Mouse (Mus musculus): ENCODE data around the gene Selenov. TPM values are rescaled to one million over a fixed set of nuclear protein-coding genes. Genes with fewer than 3 reads are reported as not detected.

Gene Selenov
- polyA plus RNA-seq (2012; rRNA removed) = 1.9 and 2.3 TPM in 2 replicates

DNA sequence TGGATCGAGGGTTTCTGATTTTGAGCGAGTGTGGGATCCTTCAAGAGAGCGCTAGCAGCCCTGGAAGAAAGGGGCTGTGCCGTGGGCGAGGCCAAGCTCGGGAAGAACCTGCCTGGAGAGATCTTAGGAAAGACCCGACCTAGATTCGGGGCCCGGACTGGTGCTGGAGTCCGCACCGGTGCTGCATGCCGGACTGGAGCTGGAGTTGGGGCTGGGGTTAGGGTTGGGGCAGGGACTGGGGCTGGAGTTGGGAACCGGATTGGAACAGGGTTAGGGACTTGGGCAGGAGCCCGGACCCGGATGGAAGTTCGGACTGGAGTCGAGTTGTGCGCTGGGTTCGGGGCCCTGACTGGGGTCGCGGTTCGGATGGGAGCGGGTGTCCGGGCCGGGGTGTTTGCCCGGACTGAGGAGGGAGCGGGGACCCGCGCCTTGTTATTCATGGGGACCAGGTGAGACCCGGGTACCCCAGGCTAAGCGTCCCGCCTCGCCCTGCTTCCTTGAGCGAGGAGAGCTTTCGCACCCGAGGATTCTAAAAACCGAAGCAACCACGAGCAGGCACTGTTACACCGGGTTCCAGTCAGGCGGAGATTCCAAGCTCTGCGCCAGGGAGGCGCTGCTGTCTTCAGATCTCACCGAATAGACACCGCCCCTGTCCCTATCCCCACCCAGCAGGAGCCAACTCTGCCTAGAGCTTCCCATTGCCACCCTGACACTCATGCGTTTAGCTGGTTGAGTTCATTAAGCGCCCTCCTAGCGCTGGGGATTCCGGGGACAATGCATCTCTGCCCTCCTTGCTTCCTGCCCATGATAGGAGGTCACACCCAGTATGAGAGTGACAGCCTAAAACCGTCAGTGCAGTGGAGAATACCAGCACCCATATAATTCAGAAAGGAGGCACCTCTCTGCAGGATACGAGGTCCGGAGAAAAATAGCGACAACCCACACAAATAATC, at the start of gene Selenov:
Selenov (minus strand) TSS at position 549 of the 953 bp plus-strand sequence.

DNA sequence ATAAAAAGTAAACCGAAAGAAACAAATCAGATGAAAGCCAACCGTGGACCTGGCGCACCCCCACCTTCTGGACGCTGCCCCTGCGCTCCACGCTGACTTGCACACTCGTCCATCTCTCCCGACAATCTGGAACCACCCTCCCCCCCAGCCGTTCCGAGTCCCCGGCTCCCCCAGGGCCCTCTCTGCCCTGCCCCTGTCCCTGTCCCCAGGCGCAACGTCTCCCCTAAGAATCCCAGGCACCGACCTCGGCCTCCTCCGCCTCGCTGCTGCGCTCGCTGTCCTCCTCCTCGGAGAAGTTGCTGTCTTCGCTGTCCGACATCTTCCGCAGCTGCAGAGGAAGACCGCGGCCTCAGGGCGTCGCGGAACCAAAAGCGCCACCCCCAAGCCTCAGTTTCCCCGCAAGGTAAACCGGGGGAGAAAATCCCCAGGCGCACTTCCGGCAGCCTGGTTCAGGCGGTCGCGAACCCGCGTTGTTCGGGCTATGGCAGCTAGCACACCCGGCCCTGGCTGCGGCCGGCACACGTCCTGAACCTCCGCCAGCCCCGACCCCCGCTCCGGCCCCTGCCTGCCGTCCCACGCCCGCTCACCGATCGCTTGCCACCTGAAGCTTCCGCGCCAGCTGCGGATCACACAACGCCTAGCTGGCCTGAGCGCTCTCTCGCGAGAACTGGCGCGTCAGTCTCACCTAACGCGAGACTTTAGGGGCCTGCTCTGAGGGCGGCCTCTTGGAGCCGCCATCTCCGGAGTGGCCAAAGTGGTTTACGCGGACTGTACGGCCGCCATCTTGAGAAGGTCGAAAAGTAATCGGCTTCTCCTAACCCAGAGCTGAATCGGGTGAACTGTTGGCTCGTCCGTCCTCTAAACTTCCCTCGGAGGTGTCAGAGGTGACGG, 47.4 kb upstream of the Selenov start, which contains the start of gene Supt5:
Supt5 (minus strand) TSS at position 639 of the 891 bp plus-strand sequence.

DNA sequence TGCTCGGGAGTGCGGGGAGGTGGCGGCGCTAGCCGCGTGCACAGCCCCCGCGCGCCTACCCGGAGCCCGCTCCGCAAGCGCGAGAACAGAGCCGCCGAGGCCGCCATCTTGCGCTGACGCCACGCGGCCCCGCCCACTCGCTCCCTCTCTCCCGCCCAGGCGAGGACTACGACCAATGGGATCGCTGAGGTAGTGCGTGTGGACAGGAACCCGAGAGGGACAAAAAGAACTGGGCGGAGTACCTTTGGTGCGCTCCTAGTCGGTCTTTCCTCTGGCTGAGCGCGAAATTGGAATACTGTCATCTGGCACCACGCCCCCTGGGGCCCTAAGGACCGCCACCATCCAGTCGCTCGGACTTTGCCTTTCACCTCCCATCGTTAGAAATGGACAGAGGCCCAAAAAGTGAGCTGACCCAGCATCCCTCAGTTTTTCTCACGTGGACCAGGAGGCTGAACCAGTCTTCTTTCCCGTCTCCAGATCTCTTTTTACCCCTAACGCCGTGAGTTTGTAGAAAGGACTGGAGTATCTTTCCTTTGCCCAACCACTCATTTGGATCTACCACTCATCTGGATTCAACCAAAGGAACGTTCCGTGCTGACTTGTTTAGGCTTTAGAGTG, 21.0 kb upstream of the Selenov start, which contains the start of gene Timm50:
Timm50 (minus strand) TSS at position 147 of the 618 bp plus-strand sequence.

DNA sequence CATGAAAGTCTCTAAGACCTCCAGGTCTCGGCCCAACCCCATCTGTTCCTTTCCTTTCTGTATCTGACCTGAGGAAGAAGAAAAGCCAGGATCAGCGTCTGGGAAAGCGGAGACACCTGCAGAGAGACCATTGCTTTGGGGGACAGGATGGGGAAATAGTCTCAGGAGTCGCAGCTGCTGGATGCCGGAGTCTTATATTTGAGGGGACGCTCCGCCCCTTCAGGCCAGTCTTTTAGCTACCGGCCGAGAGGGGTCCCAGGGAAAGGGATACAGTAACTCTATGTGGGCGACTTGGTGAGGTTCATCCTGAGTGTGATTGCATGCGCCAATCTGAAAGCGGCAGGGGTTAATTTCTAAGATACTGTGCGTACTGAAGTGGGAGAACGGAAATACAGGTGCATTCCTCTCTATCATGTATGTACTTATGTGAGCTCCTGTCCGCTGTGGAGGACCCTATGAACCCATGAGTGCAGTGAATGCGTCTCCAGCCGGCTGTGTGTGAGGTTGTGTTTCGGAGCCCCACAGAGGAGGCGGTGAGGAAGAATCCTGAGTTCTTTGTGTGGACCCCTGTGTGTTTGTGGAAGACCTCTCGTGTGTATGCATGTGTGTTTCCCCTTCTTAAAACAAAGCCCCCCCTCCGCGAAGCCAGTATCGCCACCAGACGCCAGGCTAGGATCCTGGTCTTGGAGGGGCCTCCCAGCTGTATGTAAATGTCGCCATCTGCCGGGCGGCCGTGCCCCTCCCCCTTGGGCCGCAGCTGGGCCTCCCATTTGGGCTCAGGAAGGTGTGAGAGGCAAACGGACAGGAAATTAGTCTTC, 10.8 kb upstream of the Selenov start, which contains the start of gene Dll3:
Dll3 (minus strand) TSS at position 623 of the 818 bp plus-strand sequence.

DNA sequence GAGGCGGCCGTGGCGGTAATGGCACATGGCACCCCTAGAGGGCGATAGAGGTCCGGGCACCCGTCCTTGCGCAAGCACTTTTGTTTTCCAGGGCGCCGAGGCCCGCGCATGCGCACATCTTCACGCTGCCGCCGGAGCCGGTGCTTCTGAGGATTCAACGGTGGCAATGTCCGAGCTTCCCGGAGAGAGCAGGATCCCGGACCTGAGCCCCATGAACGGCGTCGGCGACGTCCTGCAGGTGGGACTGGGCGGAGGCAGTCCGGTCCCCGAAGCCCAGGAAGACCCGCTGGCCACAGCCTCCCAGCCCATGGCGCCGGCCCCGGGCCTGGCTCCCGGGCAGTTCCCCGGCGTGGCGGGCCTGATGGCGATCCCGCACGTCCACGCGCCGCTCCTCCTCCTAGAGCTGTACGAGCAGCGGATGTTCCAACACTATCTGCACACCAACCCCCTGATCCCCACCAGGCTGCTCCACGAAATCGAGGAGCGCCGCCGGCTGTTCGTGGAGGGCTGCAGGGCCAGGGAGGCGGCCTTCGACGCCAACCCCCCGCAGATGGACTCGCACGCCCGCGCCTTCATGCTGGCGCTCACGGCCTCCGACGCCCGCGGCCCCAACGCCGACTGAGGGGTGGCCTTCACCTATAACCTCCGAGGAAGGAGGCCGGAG, 13.2 kb downstream of the Selenov start, which contains the start of gene Eid2b:
Eid2b (plus strand) TSS at position 125 of the 664 bp plus-strand sequence.

DNA sequence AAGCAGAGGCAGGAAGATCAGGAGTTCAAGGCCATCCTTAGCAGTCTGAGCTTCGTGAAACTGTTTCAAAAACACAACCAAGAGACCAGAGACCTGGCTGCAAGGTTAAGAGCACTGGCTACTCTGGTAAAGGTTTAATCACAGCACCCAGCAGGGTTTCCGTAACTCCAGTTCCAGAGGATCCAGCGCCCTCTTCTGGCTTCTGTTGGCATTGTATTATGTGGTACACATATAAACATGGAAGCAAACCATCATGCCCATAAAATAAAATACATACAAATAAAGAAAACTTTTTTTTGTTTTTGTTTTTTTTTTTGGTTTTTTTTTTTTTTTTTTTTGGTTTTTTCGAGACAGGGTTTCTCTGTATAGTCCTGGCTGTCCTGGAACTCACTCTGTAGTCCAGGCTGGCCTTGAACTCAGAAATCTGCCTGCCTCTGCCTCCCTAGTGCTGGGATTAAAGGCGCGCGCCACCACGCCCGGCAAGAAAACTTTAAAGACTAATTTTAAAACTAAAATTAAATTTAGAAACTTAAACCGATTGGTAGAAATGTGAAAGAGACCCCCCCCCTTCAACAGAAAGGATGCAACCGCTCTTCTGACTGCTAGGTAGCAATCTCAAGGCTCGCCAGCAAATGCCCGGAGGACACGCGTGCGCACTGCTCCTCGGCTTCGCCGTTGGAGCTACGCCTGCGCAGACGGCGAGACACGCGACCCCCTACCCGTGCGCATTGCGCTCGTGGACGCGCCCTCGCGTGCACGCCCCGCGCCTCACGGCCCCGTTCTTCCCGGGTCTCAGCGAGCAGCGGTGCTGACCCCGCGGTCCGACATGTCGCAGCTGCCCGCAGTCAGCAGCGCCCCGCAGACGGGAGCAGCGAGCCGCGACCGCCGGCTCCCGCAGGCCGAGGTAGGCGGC, 23.6 kb downstream of the Selenov start, which contains the start of gene Eid2:
Eid2 (plus strand) TSS at position 753 of the 913 bp plus-strand sequence.

Other genes with a start within 250 kb of the Selenov start
- gene Psmc4, start 241.1 kb downstream of the Selenov start, polyA plus RNA-seq (2012; rRNA removed) = 228 and 235 TPM in 2 replicates
- gene Fcgbp, start 219.9 kb downstream of the Selenov start, polyA plus RNA-seq (2012; rRNA removed) = 0.43 and 0.49 TPM in 2 replicates
- 0.03 TPM in 2 replicates for gene 9530053A07Rik, start 161.7 kb downstream of the Selenov start, polyA plus RNA-seq (2012; rRNA removed)
- gene Fbl, start 121.5 kb downstream of the Selenov start, polyA plus RNA-seq (2012; rRNA removed) = 203 and 219 TPM in 2 replicates
- gene Dyrk1b, start 111.7 kb downstream of the Selenov start, polyA plus RNA-seq (2012; rRNA removed) = 24.1 and 28.7 TPM in 2 replicates
- gene Eid2, start 23.3 kb downstream of the Selenov start, polyA plus RNA-seq (2012; rRNA removed) = 78.5 and 79.8 TPM in 2 replicates
- 46.2 and 47.3 TPM in 2 replicates for gene Eid2b, start 13.4 kb downstream of the Selenov start, polyA plus RNA-seq (2012; rRNA removed)
- 13.5 and 13.6 TPM in 2 replicates for gene Dll3, start 11.1 kb upstream of the Selenov start, polyA plus RNA-seq (2012; rRNA removed)
- 87.3 and 91.7 TPM in 2 replicates for gene Timm50, start 20.9 kb upstream of the Selenov start, polyA plus RNA-seq (2012; rRNA removed)
- 98.1 and 101 TPM in 2 replicates for gene Supt5, start 47.6 kb upstream of the Selenov start, polyA plus RNA-seq (2012; rRNA removed)
- 1,114 and 1,140 TPM in 2 replicates for gene Rps16, start 59.5 kb upstream of the Selenov start, polyA plus RNA-seq (2012; rRNA removed)
- 13.5 and 19.5 TPM in 2 replicates for gene Plekhg2, start 81.4 kb upstream of the Selenov start, polyA plus RNA-seq (2012; rRNA removed)
- 2.6 and 4.6 TPM in 2 replicates for gene Zfp36, start 89.1 kb upstream of the Selenov start, polyA plus RNA-seq (2012; rRNA removed)
- 43.0 and 44.9 TPM in 2 replicates for gene Med29, start 101.5 kb upstream of the Selenov start, polyA plus RNA-seq (2012; rRNA removed)
- 104 and 110 TPM in 2 replicates for gene Paf1, start 101.8 kb upstream of the Selenov start, polyA plus RNA-seq (2012; rRNA removed)
- gene Gmfg, start 146.3 kb upstream of the Selenov start, polyA plus RNA-seq (2012; rRNA removed) = 2.9 TPM in 2 replicates
- 58.8 and 65.9 TPM in 2 replicates for gene Lrfn1, start 160.8 kb upstream of the Selenov start, polyA plus RNA-seq (2012; rRNA removed)
- gene Ifnl2, start 219.3 kb upstream of the Selenov start, polyA plus RNA-seq (2012; rRNA removed) = not detected in 2 replicates
- gene Ifnl3, start 231.7 kb upstream of the Selenov start, polyA plus RNA-seq (2012; rRNA removed) = not detected in 2 replicates
- gene Sycn, start 249.7 kb upstream of the Selenov start, polyA plus RNA-seq (2012; rRNA removed) = not detected in 2 replicates

All from central nervous system, embryonic 18 days (tissue).